Mouse (Mus musculus) heart, embryonic 15.5 days (tissue): Measurements from ENCODE around the gene 6430548M08Rik. TPM values are rescaled to one million over a fixed set of nuclear protein-coding genes. Genes with fewer than 3 reads are reported as not detected.

Experiments
- ATAC-seq: fragments of 200-750 bp; cut with Nextera tagmentation; replicated peaks from 2 replicates; pipeline ENCODE4 v1.8.0; 2017; ENCODE audit warnings: low read depth, moderate TSS enrichment; ENCODE audit not compliant: insufficient number of reproducible peaks, insufficient read depth, low FRiP score
- H3K27ac ChIP-seq: fragments of 300-500 bp; sonication (generic); 2 replicates; pipeline ENCODE4 v1.5.1; 2015; ENCODE audit warnings: mild to moderate bottlenecking, inconsistent platforms
- H3K27me3 ChIP-seq: fragments of 300-500 bp; sonication (generic); 2 replicates; pipeline ENCODE4 v1.6.1; 2015; ENCODE audit warnings: inconsistent platforms
- H3K36me3 ChIP-seq: fragments of 300-500 bp; sonication (generic); 2 replicates; pipeline ENCODE4 v1.6.1; 2015; ENCODE audit warnings: mild to moderate bottlenecking, inconsistent platforms
- H3K4me1 ChIP-seq: fragments of 300-500 bp; sonication (generic); replicated peaks from 2 replicates; pipeline ENCODE4 v1.6.1; 2015; ENCODE audit warnings: inconsistent platforms
- H3K4me2 ChIP-seq: fragments of 300-500 bp; sonication (generic); 2 replicates; pipeline ENCODE4 v1.6.1; 2015; ENCODE audit warnings: inconsistent platforms, mild to moderate bottlenecking, moderate library complexity
- H3K4me3 ChIP-seq: fragments of 300-500 bp; sonication (generic); 2 replicates; pipeline ENCODE4 v1.5.1; 2015; ENCODE audit warnings: mild to moderate bottlenecking, inconsistent platforms
- H3K9ac ChIP-seq: fragments of 300-500 bp; sonication (generic); 2 replicates; pipeline ENCODE4 v1.6.1; 2015; ENCODE audit warnings: mild to moderate bottlenecking, inconsistent platforms
- H3K9me3 ChIP-seq: fragments of 300-500 bp; sonication (generic); replicated peaks from 2 replicates; pipeline ENCODE4 v1.6.1; 2016; ENCODE audit warnings: inconsistent platforms
- WGBS: fragments of 180-500 bp; shearing (Covaris S2); methylation state at CpG from one replicate; pipeline ENCODE4 v1.1.7; 2015; ENCODE audit warnings: mixed read lengths; 5-methylcytosine and 5-hydroxymethylcytosine counted together
- polyA plus RNA-seq: library from polyadenylated mRNA; unstranded; fragments of >200 nt; fragmentation: Nextera tagmentation; extraction: Ambion mirVana; gene quantifications from 2 replicates; pipeline ENCODE4 v1.2.1, GENCODE M21; 2015

Gene 6430548M08Rik
- polyA plus RNA-seq, 1 experiment from 2014 or later, result 6.6 TPM

DNA sequence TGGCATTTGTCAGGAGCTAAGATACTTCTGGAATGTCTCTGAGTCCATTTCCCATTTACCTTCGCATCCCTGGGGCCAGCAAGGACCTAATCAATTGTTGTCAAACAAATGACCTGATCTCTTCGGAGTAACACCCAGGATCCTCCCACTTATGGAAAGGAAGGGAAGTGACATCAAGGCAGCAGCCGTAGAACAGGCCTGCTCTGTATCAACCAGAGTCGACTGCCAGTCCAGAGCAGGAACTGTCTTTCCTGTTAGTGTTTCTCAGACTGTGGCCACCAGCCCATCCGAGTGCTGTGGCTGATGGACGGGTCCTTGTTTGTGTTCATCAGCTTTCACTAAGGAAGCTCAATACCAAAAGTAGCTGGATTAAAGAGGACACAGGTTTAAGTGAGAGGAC is 10.3 kb downstream of the 6430548M08Rik start:
- no peak for ATAC-seq
- Histone ChIP-seq H3K9ac (no peak overlapping the region), H3K4me1 (peaks cover 80% of the 10 kb centered on the region), H3K4me3 (no peak overlapping the region), H3K36me3 (no peaks in the 10 kb centered on the region), H3K9me3 (no peaks in the 10 kb centered on the region), H3K27ac (peak overlapping the region; percentile 28; the same call in 1 of the 2 replicates), H3K27me3 (no peaks in the 10 kb centered on the region), H3K4me2 (no peak overlapping the region)
- 19% methylated on average over 6 of the region's 6 CpGs for WGBS

DNA sequence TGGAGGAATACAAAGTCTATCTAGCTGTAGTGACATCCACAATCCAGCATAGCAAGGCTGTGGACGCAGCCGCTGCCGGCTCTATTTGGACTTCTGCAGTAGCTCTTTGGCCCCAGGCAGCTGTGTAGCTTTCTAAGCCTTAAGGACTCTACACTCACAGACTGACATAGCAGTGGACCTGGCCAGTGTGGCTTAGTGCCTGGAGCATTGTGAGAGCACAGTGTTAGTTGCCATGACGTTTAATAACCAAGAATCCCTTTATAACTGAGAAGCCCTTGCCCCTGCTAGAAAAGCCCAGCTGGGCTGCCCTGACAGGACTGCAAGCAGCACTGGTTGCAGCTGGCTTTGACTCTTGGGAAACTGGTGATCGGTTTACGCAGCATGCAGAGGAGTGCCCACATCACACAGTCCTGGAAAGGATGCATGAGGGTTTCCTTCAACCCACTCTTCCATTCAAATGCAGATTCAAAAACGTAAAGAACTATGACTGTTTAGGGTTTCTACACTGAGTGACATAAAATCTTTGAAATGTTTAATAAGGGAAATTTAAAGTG is 11.0 kb downstream of the 6430548M08Rik start:
- Histone ChIP-seq H3K4me1 (peaks cover 80% of the 10 kb centered on the region), H3K27ac (peak overlapping the region; percentile 20; the same call in 1 of the 2 replicates), H3K27me3 (no peaks in the 10 kb centered on the region), H3K9ac (no peak overlapping the region), H3K9me3 (no peaks in the 10 kb centered on the region), H3K4me3 (no peak overlapping the region), H3K4me2 (no peak overlapping the region), H3K36me3 (no peaks in the 10 kb centered on the region)
- whole genome bisulfite sequencing, result 72% methylated on average over 7 of the region's 7 CpGs
- no peak for ATAC-seq

DNA sequence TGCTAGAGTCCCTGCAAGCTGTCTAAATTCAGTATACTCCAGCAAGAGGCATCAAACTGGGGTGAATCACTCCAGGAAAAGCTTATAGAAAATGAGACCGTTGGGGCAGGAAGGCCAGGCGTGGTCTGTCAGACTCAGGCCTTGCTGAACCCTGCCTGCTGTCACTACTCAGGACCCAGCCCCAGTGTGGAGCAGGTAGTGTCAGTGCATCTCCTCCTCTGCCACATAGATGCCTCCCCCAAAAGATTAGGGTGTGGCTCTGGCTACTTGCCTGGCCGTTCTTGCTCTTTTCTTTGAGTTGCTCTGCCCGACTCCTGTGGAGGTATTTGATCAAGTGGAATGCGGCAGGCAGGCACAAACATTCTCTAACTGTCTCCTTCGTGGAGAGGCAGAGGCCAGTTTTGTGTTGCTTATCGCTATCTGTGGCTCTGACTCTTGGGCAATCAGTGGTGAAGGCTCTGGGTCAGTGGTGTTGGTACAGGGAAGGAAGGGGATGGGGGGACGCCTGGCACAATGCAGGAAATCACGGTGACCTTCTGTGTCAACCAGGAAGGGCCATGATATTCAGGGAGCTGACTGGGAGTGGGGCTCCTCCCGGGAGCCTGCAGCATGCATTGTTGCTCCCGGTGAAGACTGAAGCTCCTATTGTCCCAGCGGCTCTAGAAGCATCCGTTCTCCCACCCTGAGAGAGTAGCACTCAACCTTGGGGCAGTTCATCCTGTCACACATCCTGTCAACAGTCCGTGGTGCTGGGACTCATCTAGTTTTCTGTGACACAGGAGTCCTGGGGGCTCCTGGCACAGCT is 12.6 kb downstream of the 6430548M08Rik start:
- WGBS, result 15% methylated on average over 14 of the region's 14 CpGs

DNA sequence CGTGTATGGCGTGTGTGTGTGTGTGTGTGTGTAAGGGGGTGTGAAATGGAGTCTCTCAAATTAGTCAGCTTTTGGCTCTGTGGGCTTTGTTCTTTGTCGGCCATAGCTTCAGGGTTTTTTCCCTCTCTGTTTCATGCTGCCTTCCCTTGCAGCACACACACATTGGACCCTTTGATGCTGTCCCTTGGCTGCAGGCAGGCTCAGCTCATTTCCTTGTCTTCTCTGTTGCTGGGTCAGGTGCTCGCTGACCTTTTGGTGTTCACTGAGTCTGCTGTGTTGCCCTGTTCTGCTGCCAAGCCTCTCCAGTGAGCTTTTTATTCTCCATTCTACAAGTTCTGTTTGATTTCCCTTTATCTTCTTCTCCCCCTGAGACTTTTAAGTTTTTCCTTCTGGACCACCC is 15.6 kb downstream of the 6430548M08Rik start:
- WGBS, result 69% methylated on average over 4 of the region's 4 CpGs
- Histone ChIP-seq H3K27ac (peak overlapping the region; percentile 14; the same call in 1 of the 2 replicates), H3K9me3 (no peaks in the 10 kb centered on the region), H3K9ac (no peak overlapping the region), H3K36me3 (no peaks in the 10 kb centered on the region), H3K27me3 (no peaks in the 10 kb centered on the region), H3K4me1 (peaks cover 47% of the 10 kb centered on the region), H3K4me3 (no peak overlapping the region), H3K4me2 (no peak overlapping the region)
- ATAC-seq, result no peak

More for the DNA sequence above, 12.6 kb downstream of the 6430548M08Rik start:
- no peaks in the 10 kb centered on the region for H3K9me3 ChIP-seq
- H3K4me2 ChIP-seq, result peak overlapping the region; percentile 17
- peak overlapping the region; percentile 82 for H3K27ac ChIP-seq
- no peak overlapping the region for H3K4me3 ChIP-seq
- no peak overlapping the region for H3K9ac ChIP-seq
- peak; percentile 68 for ATAC-seq
- H3K36me3 ChIP-seq, result no peaks in the 10 kb centered on the region
- no peaks in the 10 kb centered on the region for H3K27me3 ChIP-seq
- H3K4me1 ChIP-seq, result peaks cover 72% of the 10 kb centered on the region

DNA sequence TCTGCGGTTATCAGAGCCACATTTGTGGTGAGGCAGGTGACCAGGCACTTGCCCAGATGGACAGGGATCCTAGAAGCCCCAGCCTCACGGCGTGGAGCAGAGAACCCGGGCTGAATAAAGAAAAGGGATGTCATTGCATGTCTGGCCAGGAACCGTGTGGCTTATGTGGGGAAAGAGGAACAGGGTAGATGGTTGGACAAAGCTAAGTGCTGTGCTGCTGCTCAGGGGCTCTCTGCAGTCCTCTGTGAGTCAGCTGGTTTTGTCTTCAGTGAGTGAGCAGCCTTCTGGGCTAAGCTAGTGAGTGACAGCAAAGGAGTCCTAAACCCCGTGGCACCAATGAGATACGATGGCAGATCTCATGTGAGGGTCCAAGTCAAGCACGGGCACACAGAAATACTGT is 17.2 kb downstream of the 6430548M08Rik start:
- Histone ChIP-seq H3K4me1 (peaks cover 36% of the 10 kb centered on the region), H3K4me2 (no peak overlapping the region), H3K4me3 (no peak overlapping the region), H3K27me3 (no peaks in the 10 kb centered on the region), H3K27ac (no peak overlapping the region), H3K9ac (no peak overlapping the region), H3K9me3 (no peaks in the 10 kb centered on the region), H3K36me3 (no peaks in the 10 kb centered on the region)
- 82% methylated on average over 8 of the region's 8 CpGs for WGBS
- ATAC-seq, result no peak

DNA sequence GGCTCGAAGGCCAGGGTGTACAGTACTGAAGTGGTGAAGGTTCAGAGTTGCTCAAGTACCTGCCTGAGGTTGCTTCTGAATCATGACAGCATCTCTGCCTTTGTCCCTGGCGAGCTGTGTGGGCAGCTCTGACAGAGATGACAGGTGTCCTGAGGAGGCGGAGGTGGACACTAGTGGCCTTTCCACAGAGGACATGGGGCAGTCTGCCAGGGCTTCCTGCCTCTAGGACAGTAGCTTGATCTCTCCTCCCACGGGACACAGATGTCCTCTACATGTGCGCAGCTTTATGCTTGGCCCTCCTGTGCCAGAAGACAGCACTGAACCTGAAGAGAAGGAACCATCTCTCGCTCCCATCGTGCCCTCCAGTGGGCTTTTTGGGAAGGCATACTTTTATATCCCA is 19.2 kb downstream of the 6430548M08Rik start:
- H3K4me1 ChIP-seq, result peaks cover 27% of the 10 kb centered on the region
- no peak overlapping the region for H3K4me3 ChIP-seq
- no peak overlapping the region for H3K27ac ChIP-seq
- H3K9ac ChIP-seq, result no peak overlapping the region
- H3K9me3 ChIP-seq, result no peaks in the 10 kb centered on the region
- H3K36me3 ChIP-seq, result no peaks in the 10 kb centered on the region
- H3K4me2 ChIP-seq, result no peak overlapping the region
- no peak for ATAC-seq
- no peaks in the 10 kb centered on the region for H3K27me3 ChIP-seq
- 73% methylated on average over 7 of the region's 7 CpGs for WGBS

DNA sequence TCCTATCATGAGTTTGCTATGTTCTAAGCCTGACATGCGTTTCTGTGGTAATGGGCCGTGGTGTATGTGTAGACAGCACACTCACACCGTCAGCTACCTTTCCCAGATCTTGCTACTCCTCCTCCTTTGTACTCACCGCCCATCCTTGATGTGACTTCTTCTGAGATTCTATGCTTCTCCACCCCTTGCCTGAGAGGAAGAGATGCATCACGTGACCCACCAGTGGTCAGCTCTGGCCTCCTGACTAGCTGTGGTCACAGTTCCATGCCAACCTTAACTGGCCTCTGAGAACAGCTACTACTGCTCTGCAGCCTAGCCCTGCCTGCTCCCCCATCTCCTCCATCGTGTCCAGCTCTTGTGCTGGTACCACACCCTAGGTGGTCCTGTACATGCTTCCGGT is 21.7 kb downstream of the 6430548M08Rik start:
- no peaks in the 10 kb centered on the region for H3K9me3 ChIP-seq
- H3K27ac ChIP-seq, result no peak overlapping the region
- H3K4me3 ChIP-seq, result no peak overlapping the region
- H3K4me2 ChIP-seq, result no peak overlapping the region
- no peak for ATAC-seq
- peaks cover 26% of the 10 kb centered on the region for H3K4me1 ChIP-seq
- H3K36me3 ChIP-seq, result no peaks in the 10 kb centered on the region
- whole genome bisulfite sequencing, result 82% methylated on average over 7 of the region's 7 CpGs
- no peaks in the 10 kb centered on the region for H3K27me3 ChIP-seq
- no peak overlapping the region for H3K9ac ChIP-seq

DNA sequence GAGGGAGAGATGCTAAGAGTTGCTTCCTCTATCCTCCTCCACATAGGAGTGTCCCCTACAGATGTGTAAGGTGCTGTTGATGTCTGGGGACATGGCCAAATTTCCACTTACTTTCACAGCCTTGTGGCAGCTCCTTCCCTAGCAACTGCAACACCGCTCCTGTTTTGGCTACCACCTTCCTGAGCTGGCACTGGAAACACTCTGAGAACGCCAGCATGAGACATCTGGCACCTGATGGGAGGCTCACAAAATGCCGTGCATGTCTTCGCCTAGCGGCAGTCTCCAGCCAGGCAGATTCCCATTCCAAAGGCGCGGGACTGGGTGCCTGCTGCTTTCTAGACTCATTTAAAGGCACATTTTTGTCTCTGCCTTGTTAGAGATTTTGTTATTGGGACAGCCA is 22.7 kb downstream of the 6430548M08Rik start:
- no peak overlapping the region for H3K4me3 ChIP-seq
- H3K4me1 ChIP-seq, result peaks cover 29% of the 10 kb centered on the region
- no peak overlapping the region for H3K27ac ChIP-seq
- H3K36me3 ChIP-seq, result no peaks in the 10 kb centered on the region
- 45% methylated on average over 7 of the region's 7 CpGs for WGBS
- no peaks in the 10 kb centered on the region for H3K9me3 ChIP-seq
- no peak overlapping the region for H3K4me2 ChIP-seq
- no peak overlapping the region for H3K9ac ChIP-seq
- no peak for ATAC-seq
- H3K27me3 ChIP-seq, result no peaks in the 10 kb centered on the region

DNA sequence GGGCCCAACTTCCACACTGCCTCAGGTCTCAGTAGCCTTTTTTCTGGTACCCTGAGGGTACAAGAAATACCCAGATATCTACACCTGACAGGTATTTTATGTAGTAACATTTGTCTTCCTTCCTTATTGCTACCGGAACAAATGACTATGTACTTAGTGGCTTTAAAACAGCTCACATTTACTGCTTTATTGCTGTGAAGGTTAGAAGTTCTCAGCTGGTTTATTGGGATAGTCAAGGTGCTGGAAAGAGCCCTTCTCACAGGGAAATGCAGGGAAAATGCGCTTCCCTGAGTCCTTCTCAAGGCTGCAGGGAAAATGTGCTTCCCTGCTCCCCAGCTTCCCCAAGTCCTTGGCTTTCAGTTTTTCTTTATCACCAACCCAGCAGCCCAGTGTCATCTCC is 25.0 kb downstream of the 6430548M08Rik start:
- 89% methylated on average over 2 of the region's 2 CpGs for WGBS
- no peak overlapping the region for H3K9ac ChIP-seq
- no peak overlapping the region for H3K27ac ChIP-seq
- H3K9me3 ChIP-seq, result no peaks in the 10 kb centered on the region
- no peak overlapping the region for H3K4me3 ChIP-seq
- no peak for ATAC-seq
- H3K4me2 ChIP-seq, result no peak overlapping the region
- H3K36me3 ChIP-seq, result no peaks in the 10 kb centered on the region
- H3K27me3 ChIP-seq, result no peaks in the 10 kb centered on the region
- peaks cover 34% of the 10 kb centered on the region for H3K4me1 ChIP-seq

DNA sequence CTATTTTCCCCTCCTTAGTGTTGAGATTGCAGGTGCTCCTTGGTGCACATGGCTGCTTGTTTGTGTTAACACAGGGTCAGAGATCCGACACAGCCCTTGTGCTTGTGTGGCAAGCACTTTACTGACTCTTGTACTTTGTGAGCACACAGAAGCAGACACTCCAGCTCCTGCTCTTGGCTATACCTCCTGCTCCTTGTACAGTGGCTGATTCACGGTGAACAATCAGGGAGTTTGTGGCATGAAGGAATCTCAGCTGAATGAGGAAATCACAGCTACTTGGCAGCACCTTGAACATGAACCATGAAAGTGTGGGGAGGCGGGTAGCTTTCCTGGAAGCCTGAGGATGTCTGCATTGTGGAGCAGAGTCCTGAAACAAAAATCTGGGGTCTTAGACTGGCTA is 26.8 kb downstream of the 6430548M08Rik start:
- Histone ChIP-seq H3K4me1 (peaks cover 47% of the 10 kb centered on the region), H3K4me3 (no peak overlapping the region), H3K27ac (peak overlapping the region; percentile 56), H3K36me3 (0 out of 2 replicates have a peak, but pooled peaks cover 4% of the 10 kb centered on the region), H3K27me3 (no peaks in the 10 kb centered on the region), H3K4me2 (no peak overlapping the region), H3K9ac (no peak overlapping the region), H3K9me3 (no peaks in the 10 kb centered on the region)
- WGBS, result 37% methylated on average over 3 of the region's 3 CpGs
- ATAC-seq, result no peak

DNA sequence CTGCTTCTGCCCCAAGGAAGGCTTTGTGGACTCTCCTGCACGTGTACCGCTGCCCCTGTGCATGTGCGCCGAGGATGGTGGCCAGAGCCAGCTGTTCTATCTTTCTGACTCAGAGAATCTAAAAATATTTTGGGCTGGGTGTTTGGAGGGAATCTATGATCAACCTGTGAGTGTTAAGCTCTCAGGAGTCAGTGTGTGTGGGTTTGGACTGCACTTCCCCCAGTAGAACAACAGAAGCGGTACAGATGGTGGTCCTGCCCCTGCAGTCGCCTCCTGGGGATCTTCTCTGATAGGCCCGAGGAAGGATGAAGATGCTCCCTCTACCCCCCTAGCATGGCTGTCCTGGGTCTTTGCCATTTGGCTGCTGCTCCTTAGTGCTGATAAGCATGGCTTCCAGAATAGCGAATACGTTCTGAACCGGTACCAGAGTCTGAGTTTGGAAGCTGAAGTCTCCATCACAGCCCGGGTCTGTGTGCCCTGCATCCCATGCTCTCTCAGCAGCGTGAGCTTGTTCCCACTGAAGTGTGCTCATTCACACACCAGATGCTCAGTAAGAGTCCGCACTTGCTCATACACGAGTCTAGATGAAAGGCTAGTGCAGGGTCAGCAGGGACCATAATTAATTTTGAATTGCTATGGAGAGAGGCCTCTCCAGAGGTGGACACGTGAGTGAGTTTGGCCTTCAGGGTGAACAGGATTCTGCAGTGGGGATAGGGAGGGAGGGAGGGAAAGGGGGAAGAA is 30.1 kb downstream of the 6430548M08Rik start:
- H3K9me3 ChIP-seq, result no peaks in the 10 kb centered on the region
- no peaks in the 10 kb centered on the region for H3K27me3 ChIP-seq
- peaks cover 13% of the 10 kb centered on the region; the same call in 1 of the 2 replicates for H3K36me3 ChIP-seq
- no peak for ATAC-seq
- 54% methylated on average over 15 of the region's 15 CpGs for WGBS
- peaks cover 36% of the 10 kb centered on the region for H3K4me1 ChIP-seq
- no peak overlapping the region for H3K4me2 ChIP-seq
- H3K4me3 ChIP-seq, result no peak overlapping the region
- no peak overlapping the region for H3K9ac ChIP-seq
- no peak overlapping the region for H3K27ac ChIP-seq
